Mouse (Mus musculus) bone marrow, adult 2 months (tissue): ENCODE results near the gene Aldh5a1.

Experiments
- CTCF ChIP-seq: fragments of 200-500 bp; IDR thresholded peaks from 2 replicates; pipeline ENCODE4 v1.5.1; 2011; ENCODE audit warnings: low read length, control low read depth; ENCODE audit not compliant: control insufficient read depth, insufficient read depth
- POLR2A ChIP-seq: fragments of 200-500 bp; IDR thresholded peaks from 2 replicates; pipeline ENCODE4 v1.6.1; 2011; ENCODE audit warnings: low read depth, mild to moderate bottlenecking, control low read depth, low read length, borderline replicate concordance; ENCODE audit not compliant: control insufficient read depth

DNA sequence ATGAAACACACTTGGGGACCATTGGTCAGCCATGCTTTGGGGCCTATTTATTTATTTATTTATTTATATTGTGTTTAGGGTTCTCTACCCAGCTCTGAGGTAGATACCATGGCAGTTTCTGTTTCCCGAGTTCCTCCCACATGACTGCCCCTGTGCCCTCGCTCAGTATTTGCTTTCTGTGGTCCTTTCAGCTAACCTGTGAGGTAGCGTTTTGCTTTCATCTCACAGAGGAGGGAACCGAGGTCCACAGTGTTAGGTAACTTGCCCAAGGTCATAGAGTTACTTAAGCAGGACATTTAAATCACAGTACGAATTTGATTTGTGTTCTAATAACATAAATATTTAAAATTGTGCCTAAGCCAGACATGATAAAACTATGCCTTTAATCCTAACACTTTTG lies 9.7 kb upstream of the Aldh5a1 start:
- TF ChIP-seq CTCF: no peak
- TF ChIP-seq POLR2A: no peak
